Mouse (Mus musculus) limb, embryonic 12.5 days (tissue): ENCODE data around the gene Clec2l. TPM values are rescaled to one million over a fixed set of nuclear protein-coding genes. Genes with fewer than 3 reads are reported as not detected.

Experiments used
- ATAC-seq: fragments of 200-750 bp; cut with Nextera tagmentation; 2 replicates; pipeline ENCODE4 v1.8.0; 2017; ENCODE audit warnings: low read depth, moderate TSS enrichment; ENCODE audit not compliant: insufficient number of reproducible peaks, insufficient read depth, low FRiP score, low TSS enrichment
- H3K27ac ChIP-seq: fragments of 300-500 bp; sonication (generic); 2 replicates; pipeline ENCODE4 v1.5.1; 2016; ENCODE audit warnings: mild to moderate bottlenecking, moderate library complexity
- H3K27me3 ChIP-seq: fragments of 300-500 bp; sonication (generic); 2 replicates; pipeline ENCODE4 v1.6.1; 2016; ENCODE audit warnings: mild to moderate bottlenecking, moderate library complexity
- H3K36me3 ChIP-seq: fragments of 300-500 bp; sonication (generic); 2 replicates; pipeline ENCODE4 v1.6.1; 2016; ENCODE audit warnings: mild to moderate bottlenecking, moderate library complexity
- H3K4me1 ChIP-seq: fragments of 300-500 bp; sonication (generic); replicated peaks from 2 replicates; pipeline ENCODE4 v1.6.1; 2016
- H3K4me2 ChIP-seq: fragments of 300-500 bp; sonication (generic); 2 replicates; pipeline ENCODE4 v1.6.1; 2016; ENCODE audit warnings: mild to moderate bottlenecking, moderate library complexity
- H3K4me3 ChIP-seq: fragments of 300-500 bp; sonication (generic); replicated peaks from 2 replicates; pipeline ENCODE4 v1.5.1; 2016; ENCODE audit warnings: mild to moderate bottlenecking
- H3K9ac ChIP-seq: fragments of 300-500 bp; sonication (generic); replicated peaks from 2 replicates; pipeline ENCODE4 v1.6.1; 2016; ENCODE audit warnings: mild to moderate bottlenecking, moderate library complexity
- H3K9me3 ChIP-seq: fragments of 300-500 bp; sonication (generic); 2 replicates; pipeline ENCODE4 v1.6.1; 2016; ENCODE audit warnings: mild to moderate bottlenecking, moderate library complexity
- WGBS: fragments of 180-500 bp; shearing (Covaris S2); methylation state at CpG from one replicate; pipeline ENCODE4 v1.1.7; 2016; 5-methylcytosine and 5-hydroxymethylcytosine counted together
- polyA plus RNA-seq: library from polyadenylated mRNA; unstranded; fragments of >200 nt; fragmentation: Nextera tagmentation; extraction: Ambion mirVana; gene quantifications from 2 replicates; pipeline ENCODE4 v1.2.1, GENCODE M21; 2016

Gene Clec2l
- polyA plus RNA-seq, 1 experiment from 2014 or later = 2.8 TPM

DNA sequence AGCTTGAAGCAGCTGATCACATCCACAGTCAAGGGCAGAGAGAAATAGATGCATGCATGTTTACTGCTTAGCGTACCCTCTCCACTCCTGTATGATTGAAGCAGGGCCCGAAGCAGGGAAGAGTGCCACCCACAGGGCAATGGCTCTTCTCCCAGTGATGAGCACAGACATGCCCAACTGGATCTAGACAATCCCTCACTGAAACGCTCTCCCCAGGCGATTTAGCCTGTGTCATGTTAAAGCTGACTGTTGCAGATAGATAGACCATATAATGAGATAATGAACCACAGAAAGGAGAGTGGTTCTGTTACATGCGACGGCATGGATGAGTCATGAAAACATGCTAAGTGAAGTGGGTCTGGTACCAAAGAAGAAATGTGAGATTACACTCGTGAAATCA, 8.4 kb downstream of the Clec2l start:
- peaks cover 9% of the 10 kb centered on the region; the same call in 1 of the 2 replicates for H3K27me3 ChIP-seq
- no peaks in the 10 kb centered on the region for H3K4me1 ChIP-seq
- H3K27ac ChIP-seq = no peak overlapping the region
- H3K4me3 ChIP-seq = no peak overlapping the region
- no peak overlapping the region for H3K9ac ChIP-seq
- H3K4me2 ChIP-seq = no peak overlapping the region
- WGBS = 88% methylated on average over 7 of the region's 7 CpGs
- no peaks in the 10 kb centered on the region for H3K36me3 ChIP-seq
- H3K9me3 ChIP-seq = 0 out of 2 replicates have a peak, but pooled peaks cover 3% of the 10 kb centered on the region
- no peak for ATAC-seq

DNA sequence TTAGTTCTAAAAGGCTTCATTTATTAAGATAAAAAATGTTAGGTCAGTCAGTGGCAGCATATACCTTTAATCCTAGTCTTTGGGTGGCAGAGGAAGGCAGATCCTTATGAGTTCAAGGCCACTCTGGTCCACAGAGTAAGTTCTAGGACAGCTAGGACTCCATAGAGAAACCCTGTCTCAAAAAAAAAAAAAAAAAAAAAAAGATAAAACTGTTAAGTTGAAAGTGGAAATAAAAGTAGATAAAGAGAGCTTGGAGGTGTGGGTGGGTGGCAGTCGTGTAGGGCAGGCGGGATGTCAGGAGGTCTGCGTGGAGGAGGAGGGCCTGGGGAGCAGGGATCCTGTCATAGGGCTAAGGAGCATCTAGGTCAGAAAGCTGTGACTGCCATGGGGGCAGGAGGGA, 9.1 kb downstream of the Clec2l start:
- Histone ChIP-seq H3K9ac (no peak overlapping the region), H3K9me3 (0 out of 2 replicates have a peak, but pooled peaks cover 3% of the 10 kb centered on the region), H3K4me3 (no peak overlapping the region), H3K4me2 (no peak overlapping the region), H3K36me3 (no peaks in the 10 kb centered on the region), H3K27me3 (0 out of 2 replicates have a peak, but pooled peaks cover 9% of the 10 kb centered on the region), H3K4me1 (no peaks in the 10 kb centered on the region), H3K27ac (no peak overlapping the region)
- no peak for ATAC-seq
- 73% methylated on average over 3 of the region's 3 CpGs for WGBS

DNA sequence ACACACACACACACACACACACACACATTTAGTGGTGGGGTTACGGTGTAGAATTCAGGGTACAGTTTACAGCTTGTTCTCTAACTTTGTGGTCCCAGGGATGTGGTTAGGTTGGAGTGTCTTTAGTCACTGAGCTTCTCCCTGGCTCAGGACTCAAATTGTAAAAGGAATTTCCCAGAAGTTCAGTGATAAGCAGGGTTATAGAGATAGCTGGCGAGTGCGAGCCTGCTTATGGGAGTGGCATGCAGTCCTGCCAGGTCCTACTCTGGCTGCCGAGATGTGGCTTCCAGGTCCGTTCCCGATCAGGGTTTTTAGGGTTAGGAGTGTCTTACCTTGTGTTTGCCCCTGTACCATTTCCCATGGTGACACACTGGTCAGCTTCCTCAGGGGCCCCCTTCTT, 13.3 kb downstream of the Clec2l start:
- 0 out of 2 replicates have a peak, but pooled peaks cover 3% of the 10 kb centered on the region for H3K9me3 ChIP-seq
- H3K4me2 ChIP-seq = no peak overlapping the region
- H3K36me3 ChIP-seq = no peaks in the 10 kb centered on the region
- ATAC-seq = no peak
- no peak overlapping the region for H3K27ac ChIP-seq
- no peaks in the 10 kb centered on the region for H3K27me3 ChIP-seq
- 88% methylated on average over 6 of the region's 6 CpGs for WGBS
- no peaks in the 10 kb centered on the region for H3K4me1 ChIP-seq
- no peak overlapping the region for H3K9ac ChIP-seq
- H3K4me3 ChIP-seq = no peak overlapping the region

DNA sequence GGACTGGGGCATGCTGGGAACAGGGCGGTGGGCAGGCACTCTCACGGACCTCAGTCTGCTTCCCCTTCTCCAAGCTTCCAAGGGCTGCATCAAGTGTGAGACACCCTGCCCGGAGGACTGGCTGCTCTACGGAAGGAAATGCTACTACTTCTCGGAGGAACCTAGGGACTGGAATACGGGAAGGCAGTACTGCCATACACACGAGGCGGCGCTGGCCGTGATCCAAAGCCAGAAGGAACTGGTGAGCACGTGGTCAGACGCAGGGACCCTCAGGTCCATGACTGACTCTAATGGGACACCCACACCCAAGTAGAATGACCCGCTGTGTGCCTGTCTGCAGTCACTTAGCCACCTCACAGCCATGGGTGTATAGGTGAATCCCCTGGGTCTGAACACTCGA, 13.9 kb downstream of the Clec2l start:
- H3K4me1 ChIP-seq = no peaks in the 10 kb centered on the region

DNA sequence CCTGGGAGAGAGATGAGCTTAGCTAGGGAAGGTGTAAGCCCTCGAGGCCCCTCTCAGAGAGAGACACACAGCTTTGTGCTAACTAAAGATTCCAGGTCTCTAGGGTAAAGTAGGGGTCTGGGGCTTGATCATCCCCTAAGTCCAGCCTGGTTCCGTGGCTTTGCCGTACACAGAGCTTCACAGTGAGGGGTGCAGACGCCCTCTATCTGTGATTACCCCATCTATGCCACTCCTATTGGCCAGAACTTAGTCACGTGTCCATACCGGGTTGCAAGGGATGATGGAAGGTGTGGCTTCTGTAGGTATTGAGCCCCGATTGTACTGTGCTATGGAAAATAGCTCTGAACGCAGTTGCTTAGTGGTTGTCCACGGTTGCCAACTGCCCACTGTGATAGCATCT, 14.8 kb downstream of the Clec2l start:
- Histone ChIP-seq H3K4me1 (no peaks in the 10 kb centered on the region), H3K27me3 (no peaks in the 10 kb centered on the region), H3K4me3 (no peak overlapping the region), H3K27ac (no peak overlapping the region), H3K9me3 (0 out of 2 replicates have a peak, but pooled peaks cover 3% of the 10 kb centered on the region), H3K36me3 (no peaks in the 10 kb centered on the region), H3K4me2 (no peak overlapping the region), H3K9ac (no peak overlapping the region)
- no peak for ATAC-seq
- WGBS = 74% methylated on average over 9 of the region's 9 CpGs

More for the DNA sequence above, 13.9 kb downstream of the Clec2l start:
- no peak for ATAC-seq
- Histone ChIP-seq H3K27me3 (no peaks in the 10 kb centered on the region), H3K4me2 (no peak overlapping the region), H3K9ac (no peak overlapping the region), H3K36me3 (no peaks in the 10 kb centered on the region), H3K9me3 (0 out of 2 replicates have a peak, but pooled peaks cover 3% of the 10 kb centered on the region), H3K27ac (no peak overlapping the region), H3K4me3 (no peak overlapping the region)
- 75% methylated on average over 14 of the region's 14 CpGs for WGBS

DNA sequence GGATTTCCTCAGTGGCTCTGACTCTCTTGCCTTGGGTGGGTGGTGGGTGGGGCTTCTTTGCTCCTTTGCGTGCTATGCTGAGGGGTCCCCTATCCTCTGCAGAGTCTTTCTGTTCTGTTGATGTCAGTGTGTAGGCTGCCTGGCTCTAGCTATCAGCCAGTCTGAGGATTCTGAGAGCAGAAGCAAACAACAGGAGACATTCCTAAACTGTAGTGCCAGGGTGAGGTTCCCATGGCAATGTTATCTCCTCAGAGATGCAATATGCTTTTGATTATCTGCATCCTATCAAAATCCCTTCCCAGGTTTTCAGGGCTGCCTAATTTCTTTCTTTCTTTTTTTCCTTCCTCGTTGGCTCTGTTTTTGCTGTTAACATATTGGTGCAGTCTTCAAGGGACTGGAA, 19.7 kb downstream of the Clec2l start:
- no peak overlapping the region for H3K9ac ChIP-seq
- H3K36me3 ChIP-seq = peaks cover 7% of the 10 kb centered on the region; the same call in 1 of the 2 replicates
- no peak for ATAC-seq
- H3K9me3 ChIP-seq = no peaks in the 10 kb centered on the region
- no peak overlapping the region for H3K27ac ChIP-seq
- H3K4me1 ChIP-seq = no peaks in the 10 kb centered on the region
- H3K27me3 ChIP-seq = no peaks in the 10 kb centered on the region
- H3K4me3 ChIP-seq = no peak overlapping the region
- H3K4me2 ChIP-seq = no peak overlapping the region
- WGBS = 65% methylated on average over 2 of the region's 2 CpGs

DNA sequence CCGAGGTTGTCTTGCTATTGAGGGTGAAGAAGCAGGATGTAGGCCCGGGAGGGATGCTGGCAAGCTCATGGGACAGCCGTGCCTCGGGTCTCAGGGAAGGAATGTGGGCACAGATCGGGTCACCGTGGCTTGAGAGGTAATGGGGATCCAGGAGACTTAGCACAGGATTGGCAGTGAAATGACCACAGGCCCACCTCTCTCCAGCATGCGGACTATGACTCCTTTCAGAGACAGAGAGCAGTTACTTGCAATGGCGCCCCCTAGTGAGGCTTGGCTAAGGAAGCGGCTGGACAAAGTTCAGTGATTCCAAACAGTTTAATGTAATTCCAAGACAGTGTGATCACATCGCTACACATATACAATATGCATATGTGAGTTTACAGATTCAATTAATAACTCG, 24.3 kb downstream of the Clec2l start:
- ATAC-seq = no peak

DNA sequence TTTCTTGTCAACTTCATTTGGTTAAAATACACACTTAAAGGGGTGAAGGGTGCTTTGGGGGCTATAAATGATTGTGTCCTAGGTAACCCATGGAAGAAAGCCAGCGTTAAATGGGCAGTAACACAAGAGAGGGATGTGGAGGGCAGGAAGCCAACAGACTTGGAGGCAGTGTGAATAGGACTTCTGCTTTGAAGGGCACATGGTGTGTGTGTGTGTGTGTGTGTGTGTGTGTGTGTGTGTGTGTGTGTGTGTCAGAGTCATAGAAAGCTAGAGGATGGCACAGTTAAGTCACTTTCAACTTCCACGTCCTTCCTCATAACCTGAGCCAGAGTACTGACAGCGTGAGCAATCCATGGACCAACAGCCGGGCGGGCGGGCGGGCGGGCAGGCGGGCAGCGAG, 26.0 kb downstream of the Clec2l start:
- WGBS = 88% methylated on average over 10 of the region's 10 CpGs
- Histone ChIP-seq H3K27ac (no peak overlapping the region), H3K9me3 (no peaks in the 10 kb centered on the region), H3K9ac (no peak overlapping the region), H3K4me1 (peaks cover 4% of the 10 kb centered on the region; the same call in 1 of the 2 replicates), H3K4me3 (no peak overlapping the region), H3K27me3 (no peaks in the 10 kb centered on the region), H3K36me3 (peaks cover 48% of the 10 kb centered on the region), H3K4me2 (no peak overlapping the region)
- no peak for ATAC-seq

More for the DNA sequence above, 24.3 kb downstream of the Clec2l start:
- 61% methylated on average over 11 of the region's 11 CpGs for WGBS
- peaks cover 4% of the 10 kb centered on the region; the same call in 1 of the 2 replicates for H3K4me1 ChIP-seq
- H3K36me3 ChIP-seq = peaks cover 33% of the 10 kb centered on the region
- no peak overlapping the region for H3K9ac ChIP-seq
- H3K27ac ChIP-seq = no peak overlapping the region
- no peak overlapping the region for H3K4me3 ChIP-seq
- no peak overlapping the region for H3K4me2 ChIP-seq
- H3K9me3 ChIP-seq = no peaks in the 10 kb centered on the region
- no peaks in the 10 kb centered on the region for H3K27me3 ChIP-seq

DNA sequence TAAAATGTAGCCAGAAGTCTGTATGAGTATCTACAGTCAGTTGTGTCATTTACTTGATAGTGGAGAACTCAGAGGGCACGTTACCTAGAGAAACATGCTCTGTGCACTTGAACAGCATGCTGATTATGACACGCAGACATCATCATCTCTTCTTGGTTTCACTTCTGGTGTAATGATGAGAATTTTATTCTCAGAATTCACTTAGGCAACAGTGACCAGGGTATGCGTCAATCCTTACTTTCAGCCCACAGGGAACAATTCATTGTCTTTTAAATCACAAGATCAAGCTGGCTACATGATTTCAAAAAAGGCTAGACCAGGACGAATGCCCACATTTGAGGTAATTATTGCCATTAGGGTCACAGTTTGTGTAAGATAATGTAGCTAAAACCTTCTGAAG, 27.7 kb downstream of the Clec2l start:
- Histone ChIP-seq H3K27ac (no peak overlapping the region), H3K4me1 (peaks cover 4% of the 10 kb centered on the region; the same call in 1 of the 2 replicates), H3K9ac (no peak overlapping the region), H3K4me3 (no peak overlapping the region), H3K4me2 (no peak overlapping the region), H3K9me3 (no peaks in the 10 kb centered on the region), H3K27me3 (no peaks in the 10 kb centered on the region), H3K36me3 (peaks cover 59% of the 10 kb centered on the region)
- 88% methylated on average over 4 of the region's 4 CpGs for WGBS
- ATAC-seq = no peak

DNA sequence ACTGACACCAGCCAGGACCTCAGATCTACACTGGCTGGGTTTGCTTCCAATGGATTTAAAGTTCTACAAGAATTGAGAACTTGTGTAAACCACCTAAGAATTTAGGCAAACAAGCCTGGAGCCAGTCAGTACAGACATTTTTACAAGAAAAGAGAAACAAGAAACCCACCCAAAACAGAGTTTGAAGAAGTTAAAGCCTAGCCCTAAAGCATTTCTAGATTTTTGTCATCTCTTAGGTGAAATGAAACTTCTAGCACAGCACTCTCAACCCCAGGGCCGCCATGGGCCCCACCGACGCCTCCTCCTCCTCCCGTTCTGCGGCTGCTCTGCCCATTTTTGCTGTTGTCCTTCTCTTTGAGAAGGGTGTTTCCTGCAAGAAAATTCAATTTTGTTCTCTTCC, 28.2 kb downstream of the Clec2l start:
- Histone ChIP-seq H3K9me3 (no peaks in the 10 kb centered on the region), H3K27me3 (no peaks in the 10 kb centered on the region), H3K4me1 (peaks cover 4% of the 10 kb centered on the region; the same call in 1 of the 2 replicates), H3K27ac (no peak overlapping the region), H3K36me3 (peaks cover 61% of the 10 kb centered on the region), H3K4me3 (no peak overlapping the region), H3K4me2 (no peak overlapping the region), H3K9ac (no peak overlapping the region)
- WGBS = 90% methylated on average over 5 of the region's 5 CpGs
- ATAC-seq = no peak

DNA sequence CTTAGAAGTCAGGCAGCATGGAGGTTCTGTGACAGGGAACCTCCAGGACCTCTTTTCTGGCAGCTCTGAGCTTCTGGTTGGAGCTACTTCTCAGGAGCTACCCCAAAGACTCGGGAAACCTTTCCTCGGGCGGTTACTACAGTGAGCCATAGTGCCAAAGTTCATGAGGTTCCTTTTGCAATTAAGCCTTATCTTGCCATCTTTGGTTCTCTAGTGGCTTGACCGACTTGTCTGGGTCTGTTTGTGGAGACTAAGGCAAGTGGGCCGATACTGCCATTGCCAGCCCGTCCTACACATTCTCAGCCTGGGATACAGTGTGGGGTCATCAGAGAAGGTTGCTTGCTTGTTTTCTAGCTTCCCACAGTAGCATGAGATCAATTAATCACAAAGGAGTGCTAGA, 29.7 kb downstream of the Clec2l start:
- no peak overlapping the region for H3K27ac ChIP-seq
- H3K9me3 ChIP-seq = no peaks in the 10 kb centered on the region
- no peak overlapping the region for H3K9ac ChIP-seq
- peaks cover 68% of the 10 kb centered on the region for H3K36me3 ChIP-seq
- no peak for ATAC-seq
- peaks cover 4% of the 10 kb centered on the region; the same call in 1 of the 2 replicates for H3K4me1 ChIP-seq
- WGBS = 91% methylated on average over 6 of the region's 6 CpGs
- H3K4me3 ChIP-seq = no peak overlapping the region
- H3K4me2 ChIP-seq = no peak overlapping the region
- H3K27me3 ChIP-seq = no peaks in the 10 kb centered on the region

DNA sequence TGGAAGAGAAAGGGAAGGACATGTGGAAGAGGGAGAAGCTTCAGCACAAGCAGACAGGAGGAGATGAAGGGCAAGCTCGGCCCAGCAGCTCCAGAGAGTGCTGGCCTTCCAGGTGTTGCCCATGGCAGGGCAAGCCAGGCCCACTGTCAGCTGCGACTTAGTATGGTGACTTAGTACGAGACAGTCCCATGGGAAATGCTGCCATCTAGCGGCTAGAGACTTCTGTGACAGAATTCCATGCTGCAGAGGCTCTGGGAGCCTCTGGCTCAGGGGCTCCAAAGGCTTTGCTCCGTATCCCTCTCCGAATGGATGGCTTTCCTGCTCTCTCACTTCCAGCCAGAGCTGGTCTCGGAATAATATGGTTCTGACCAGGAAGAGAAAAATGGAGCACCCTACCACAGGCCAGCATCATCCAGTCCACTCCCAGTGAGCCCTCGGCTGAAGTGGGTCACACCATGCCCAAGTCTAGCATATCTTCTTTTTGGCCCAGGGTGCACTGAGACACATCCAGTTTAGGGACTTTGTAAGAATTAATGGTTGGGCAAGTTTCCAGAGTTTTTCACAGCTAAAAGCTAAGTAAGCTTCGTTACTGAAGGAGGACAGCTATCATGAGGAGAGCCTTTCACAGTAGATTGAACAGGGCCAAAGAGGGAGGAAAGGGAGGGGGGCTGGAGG, 32.6 kb downstream of the Clec2l start:
- peak; percentile 60; the same call in 1 of the 2 replicates for ATAC-seq
- Histone ChIP-seq H3K4me3 (no peak overlapping the region), H3K9ac (no peak overlapping the region), H3K4me2 (no peak overlapping the region), H3K4me1 (peaks cover 4% of the 10 kb centered on the region; the same call in 1 of the 2 replicates), H3K27me3 (no peaks in the 10 kb centered on the region), H3K36me3 (peaks cover 79% of the 10 kb centered on the region), H3K9me3 (no peaks in the 10 kb centered on the region), H3K27ac (no peak overlapping the region)
- WGBS = 33% methylated on average over 9 of the region's 9 CpGs
